Mouse (Mus musculus) midbrain, embryonic 14.5 days (tissue): ENCODE results near the gene Phactr2. TPM values are rescaled to one million over a fixed set of nuclear protein-coding genes. Genes with fewer than 3 reads are reported as not detected.

Experiments used
- ATAC-seq: fragments of 200-750 bp; cut with Nextera tagmentation; 2 replicates; pipeline ENCODE4 v1.8.0; 2017; ENCODE audit warnings: moderate number of reproducible peaks, moderate library complexity; ENCODE audit not compliant: low FRiP score, low TSS enrichment
- DNase-seq: peaks from one replicate; pipeline ENCODE4 v3.0.0-alpha.2; 2015
- H3K27ac ChIP-seq: fragments of 300-500 bp; sonication (generic); replicated peaks from 2 replicates; pipeline ENCODE4 v1.5.1; 2014; ENCODE audit warnings: mild to moderate bottlenecking, low read depth, low read length, moderate library complexity
- H3K27me3 ChIP-seq: fragments of 300-500 bp; sonication (generic); 2 replicates; pipeline ENCODE4 v1.6.1; 2014; ENCODE audit warnings: low read length, control low read depth, mixed read lengths; ENCODE audit not compliant: control insufficient read depth, insufficient read depth
- H3K36me3 ChIP-seq: fragments of 300-500 bp; sonication (generic); 2 replicates; pipeline ENCODE4 v1.6.1; 2014; ENCODE audit warnings: low read length, control low read depth; ENCODE audit not compliant: control insufficient read depth, insufficient read depth
- H3K4me1 ChIP-seq: fragments of 300-500 bp; sonication (generic); 2 replicates; pipeline ENCODE4 v1.6.1; 2014; ENCODE audit warnings: mild to moderate bottlenecking, antibody characterized with exemption, low read length, control low read depth; ENCODE audit not compliant: control insufficient read depth, insufficient read depth
- H3K4me2 ChIP-seq: fragments of 300-500 bp; sonication (generic); 2 replicates; pipeline ENCODE4 v1.6.1; 2014; ENCODE audit warnings: mild to moderate bottlenecking, low read length, moderate library complexity
- H3K4me3 ChIP-seq: fragments of 300-500 bp; sonication (generic); replicated peaks from 2 replicates; pipeline ENCODE4 v1.5.1; 2014; ENCODE audit warnings: low read depth, low read length
- H3K9ac ChIP-seq: fragments of 300-500 bp; sonication (generic); replicated peaks from 2 replicates; pipeline ENCODE4 v1.6.1; 2014; ENCODE audit warnings: mild to moderate bottlenecking, low read length, moderate library complexity
- H3K9me3 ChIP-seq: fragments of 300-500 bp; sonication (generic); 2 replicates; pipeline ENCODE4 v1.6.1; 2016; ENCODE audit warnings: low read length, control low read depth, mixed read lengths; ENCODE audit not compliant: control insufficient read depth
- WGBS: fragments of 180-500 bp; shearing (Covaris S2); extraction: QIAGEN DNeasy Blood & Tissue Kit; methylation state at CpG from one replicate; pipeline ENCODE4 v1.1.7; 2014; 5-methylcytosine and 5-hydroxymethylcytosine counted together
- polyA plus RNA-seq: library from polyadenylated mRNA; unstranded; fragments of >200 nt; fragmentation: Nextera tagmentation; extraction: Ambion mirVana; gene quantifications from 2 replicates; pipeline ENCODE4 v1.2.1, GENCODE M21; 2014

Gene Phactr2
- polyA plus RNA-seq, 1 experiment from 2014 or later, result 6.3 TPM

DNA sequence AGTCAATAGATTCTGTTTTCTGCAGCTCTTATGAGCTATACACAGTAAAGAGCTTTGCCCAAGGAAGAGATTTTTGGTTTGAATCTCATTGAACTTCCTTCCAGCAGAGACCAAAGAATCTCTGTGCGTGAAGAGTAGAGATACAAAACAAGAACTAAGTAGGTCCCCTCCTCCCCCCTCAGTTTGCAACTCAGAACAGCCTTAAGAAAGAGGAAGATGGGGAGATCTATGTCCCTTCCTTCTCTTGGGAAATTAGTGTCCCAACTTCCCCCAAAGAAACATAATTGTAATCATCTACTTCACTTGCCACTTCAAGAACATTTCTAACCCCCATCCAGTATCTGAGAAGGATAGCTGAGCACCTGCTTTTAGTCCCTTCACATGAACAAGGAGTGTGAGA, 200.5 kb downstream of the Phactr2 start:
- Histone ChIP-seq H3K9ac (no peak overlapping the region), H3K9me3 (no peaks in the 10 kb centered on the region), H3K36me3 (no peaks in the 10 kb centered on the region), H3K27me3 (no peaks in the 10 kb centered on the region), H3K4me3 (no peak overlapping the region), H3K27ac (no peak overlapping the region), H3K4me2 (no peak overlapping the region), H3K4me1 (no peaks in the 10 kb centered on the region)
- 83% methylated on average over 1 of the region's 1 CpGs for WGBS
- DNase-seq, result no peak
- no peak for ATAC-seq

DNA sequence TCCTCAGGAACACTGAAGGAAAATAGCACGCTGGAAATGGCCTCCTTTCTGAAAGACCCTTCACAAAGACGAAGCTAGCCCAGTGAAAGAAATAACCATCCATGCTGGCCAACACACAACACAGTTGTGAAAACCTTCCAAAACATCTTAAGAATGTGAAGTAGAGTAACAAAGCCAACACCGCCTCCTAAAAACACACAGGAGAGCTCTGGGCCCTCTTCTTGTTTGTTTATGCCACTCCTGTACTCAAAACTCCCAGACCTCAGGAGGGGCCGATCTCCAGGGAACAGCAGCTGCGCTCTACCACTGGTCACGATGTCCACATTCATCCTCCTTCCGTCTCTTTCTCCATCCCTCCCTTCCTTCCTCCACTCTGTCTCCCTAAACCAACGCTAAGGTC, 202.5 kb downstream of the Phactr2 start:
- DNase-seq (no peak), ATAC-seq (no peak)
- no peak overlapping the region for H3K27ac ChIP-seq
- no peak overlapping the region for H3K9ac ChIP-seq
- H3K4me1 ChIP-seq, result no peaks in the 10 kb centered on the region
- no peaks in the 10 kb centered on the region for H3K36me3 ChIP-seq
- no peaks in the 10 kb centered on the region for H3K27me3 ChIP-seq
- H3K4me2 ChIP-seq, result no peak overlapping the region
- no peak overlapping the region for H3K4me3 ChIP-seq
- no peaks in the 10 kb centered on the region for H3K9me3 ChIP-seq
- 94% methylated on average over 8 of the region's 8 CpGs for WGBS

DNA sequence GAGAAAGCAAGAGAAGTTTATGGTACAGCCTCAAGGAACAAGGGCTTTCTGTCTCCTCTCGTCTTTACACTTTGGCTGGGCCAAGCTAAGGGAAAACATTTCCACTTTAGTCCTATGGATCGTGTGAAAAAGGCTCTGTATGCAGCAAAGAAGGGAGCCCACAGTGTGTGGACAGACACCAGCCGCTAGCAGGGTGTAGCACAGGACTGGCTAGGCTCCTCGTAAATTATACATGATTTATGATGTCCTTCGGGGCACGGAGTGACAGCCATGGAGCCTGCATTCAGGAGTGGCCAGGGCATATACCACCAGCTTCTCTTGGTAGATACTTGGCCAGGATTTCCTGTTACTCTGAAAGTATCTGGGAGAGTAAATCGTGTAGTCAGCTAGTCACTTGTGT, 203.1 kb downstream of the Phactr2 start:
- Histone ChIP-seq H3K4me2 (no peak overlapping the region), H3K36me3 (no peaks in the 10 kb centered on the region), H3K9me3 (no peaks in the 10 kb centered on the region), H3K4me1 (no peaks in the 10 kb centered on the region), H3K27me3 (no peaks in the 10 kb centered on the region), H3K27ac (no peak overlapping the region), H3K9ac (no peak overlapping the region), H3K4me3 (no peak overlapping the region)
- DNase-seq (no peak), ATAC-seq (no peak)
- 87% methylated on average over 7 of the region's 7 CpGs for WGBS

DNA sequence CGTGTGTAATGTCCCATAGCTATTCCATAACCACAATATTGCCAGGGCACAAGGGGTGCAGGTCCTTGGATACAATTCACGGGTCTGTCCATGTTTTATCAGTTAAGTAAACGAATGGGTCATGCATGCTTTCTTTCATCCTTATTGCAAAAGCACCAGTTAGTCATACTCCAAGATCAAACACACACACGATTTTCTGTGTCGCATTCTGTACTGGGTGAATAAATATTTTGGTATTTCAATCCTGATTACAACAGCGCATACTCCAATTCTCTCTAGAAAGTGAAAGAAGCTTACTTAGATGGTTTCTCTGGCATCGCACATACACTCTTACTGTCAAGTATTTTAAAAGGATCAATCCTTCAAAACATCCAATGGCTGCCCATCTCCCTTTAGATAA, 203.9 kb downstream of the Phactr2 start:
- no peaks in the 10 kb centered on the region for H3K4me1 ChIP-seq
- H3K27me3 ChIP-seq, result no peaks in the 10 kb centered on the region
- no peak overlapping the region for H3K27ac ChIP-seq
- no peak overlapping the region for H3K9ac ChIP-seq
- H3K4me2 ChIP-seq, result no peak overlapping the region
- 91% methylated on average over 7 of the region's 7 CpGs for WGBS
- no peaks in the 10 kb centered on the region for H3K9me3 ChIP-seq
- DNase-seq (no peak), ATAC-seq (no peak)
- no peak overlapping the region for H3K4me3 ChIP-seq
- no peaks in the 10 kb centered on the region for H3K36me3 ChIP-seq

DNA sequence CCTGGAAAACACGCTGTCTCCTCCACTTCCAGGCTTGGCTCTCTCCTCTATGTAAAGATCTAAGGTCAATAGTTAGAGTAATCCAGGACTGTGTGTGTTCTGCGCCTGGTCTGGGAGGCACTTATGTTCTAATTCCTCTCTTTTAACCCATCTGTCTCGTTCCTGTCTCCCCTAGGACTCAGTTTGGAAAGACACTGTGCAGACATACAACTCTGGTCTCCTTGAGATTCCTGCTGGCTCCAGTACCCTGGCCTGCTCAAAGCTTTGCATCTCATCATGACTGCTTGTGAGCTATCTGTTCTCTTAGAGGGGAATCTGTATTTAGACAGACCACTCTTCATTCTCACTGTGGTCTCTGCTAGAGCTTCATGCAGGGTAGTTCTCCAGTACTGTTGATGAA, 215.0 kb downstream of the Phactr2 start:
- Histone ChIP-seq H3K9me3 (no peaks in the 10 kb centered on the region), H3K4me3 (no peak overlapping the region), H3K9ac (no peak overlapping the region), H3K36me3 (no peaks in the 10 kb centered on the region), H3K4me2 (no peak overlapping the region), H3K4me1 (no peaks in the 10 kb centered on the region), H3K27me3 (no peaks in the 10 kb centered on the region), H3K27ac (no peak overlapping the region)
- DNase-seq (no peak), ATAC-seq (no peak)
- 91% methylated on average over 3 of the region's 3 CpGs for WGBS

DNA sequence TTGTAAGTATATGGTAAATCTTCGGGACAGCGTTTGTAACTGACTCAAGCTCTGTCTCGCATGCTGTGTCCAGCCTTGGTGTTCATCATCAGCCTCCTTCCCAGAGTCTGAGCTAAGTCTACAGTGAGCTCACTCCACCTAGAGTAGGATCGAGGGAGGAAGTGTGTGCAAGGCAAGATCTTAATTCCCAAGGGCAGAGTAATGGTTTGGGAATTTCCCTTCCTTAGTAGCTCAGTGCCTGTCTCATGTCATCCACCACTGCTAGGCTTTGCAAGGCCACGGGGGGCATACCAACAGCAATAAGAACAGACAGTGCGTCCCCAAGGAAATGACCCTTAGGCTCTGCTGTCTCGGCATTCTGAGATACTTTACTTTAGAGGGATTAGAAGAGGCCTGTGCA, 218.0 kb downstream of the Phactr2 start:
- Histone ChIP-seq H3K9ac (no peak overlapping the region), H3K36me3 (no peaks in the 10 kb centered on the region), H3K27ac (no peak overlapping the region), H3K4me1 (no peaks in the 10 kb centered on the region), H3K27me3 (no peaks in the 10 kb centered on the region), H3K4me2 (no peak overlapping the region), H3K4me3 (no peak overlapping the region), H3K9me3 (no peaks in the 10 kb centered on the region)
- no peak for ATAC-seq
- 63% methylated on average over 7 of the region's 7 CpGs for WGBS
- no peak for DNase-seq

DNA sequence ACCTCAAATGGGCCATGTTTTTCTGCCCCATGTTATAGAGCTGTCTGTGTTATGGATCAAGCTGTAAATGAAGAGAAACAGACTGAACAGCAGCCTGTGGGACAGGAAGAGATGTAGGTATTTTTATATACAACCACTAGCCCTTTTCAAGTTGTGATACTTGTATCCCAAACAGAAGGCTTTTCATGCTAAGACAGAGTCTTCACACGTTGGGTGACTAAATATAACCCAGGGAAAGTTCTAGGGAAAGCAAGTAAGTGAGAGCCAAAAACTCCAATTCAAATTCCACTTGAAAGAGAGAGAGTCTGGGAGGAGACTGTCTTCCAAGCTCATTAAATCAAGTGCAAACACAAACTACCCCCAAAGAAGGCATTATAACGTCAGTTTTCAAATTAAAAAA, 223.9 kb downstream of the Phactr2 start:
- H3K9me3 ChIP-seq, result no peaks in the 10 kb centered on the region
- no peaks in the 10 kb centered on the region for H3K27me3 ChIP-seq
- 75% methylated on average over 2 of the region's 2 CpGs for WGBS
- DNase-seq (no peak), ATAC-seq (no peak)
- no peak overlapping the region for H3K4me3 ChIP-seq
- H3K27ac ChIP-seq, result no peak overlapping the region
- no peaks in the 10 kb centered on the region for H3K4me1 ChIP-seq
- H3K4me2 ChIP-seq, result no peak overlapping the region
- no peaks in the 10 kb centered on the region for H3K36me3 ChIP-seq
- no peak overlapping the region for H3K9ac ChIP-seq

DNA sequence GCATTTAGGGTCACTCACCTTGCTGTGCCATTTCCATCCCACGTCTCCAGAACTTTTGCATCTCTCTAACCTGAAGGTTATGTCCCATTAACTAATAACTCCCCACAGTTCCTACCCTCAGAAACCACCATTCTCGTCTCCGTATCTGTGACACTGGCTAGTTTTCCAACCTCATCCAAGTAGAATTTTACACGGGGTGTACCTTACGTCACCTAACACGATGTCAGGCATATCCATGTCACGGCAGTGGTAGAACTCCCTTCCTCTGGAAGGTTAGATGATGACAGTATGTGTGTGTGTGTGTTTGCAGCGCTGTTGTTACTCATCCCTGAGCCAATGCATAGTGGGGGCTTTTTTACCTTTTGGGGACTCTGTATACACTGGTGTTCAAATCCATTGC, 225.1 kb downstream of the Phactr2 start:
- H3K9ac ChIP-seq, result no peak overlapping the region
- H3K27me3 ChIP-seq, result no peaks in the 10 kb centered on the region
- H3K4me1 ChIP-seq, result no peaks in the 10 kb centered on the region
- WGBS, result 92% methylated on average over 8 of the region's 8 CpGs
- H3K4me2 ChIP-seq, result no peak overlapping the region
- no peaks in the 10 kb centered on the region for H3K36me3 ChIP-seq
- DNase-seq (no peak), ATAC-seq (no peak)
- H3K4me3 ChIP-seq, result no peak overlapping the region
- H3K9me3 ChIP-seq, result no peaks in the 10 kb centered on the region
- H3K27ac ChIP-seq, result no peak overlapping the region

DNA sequence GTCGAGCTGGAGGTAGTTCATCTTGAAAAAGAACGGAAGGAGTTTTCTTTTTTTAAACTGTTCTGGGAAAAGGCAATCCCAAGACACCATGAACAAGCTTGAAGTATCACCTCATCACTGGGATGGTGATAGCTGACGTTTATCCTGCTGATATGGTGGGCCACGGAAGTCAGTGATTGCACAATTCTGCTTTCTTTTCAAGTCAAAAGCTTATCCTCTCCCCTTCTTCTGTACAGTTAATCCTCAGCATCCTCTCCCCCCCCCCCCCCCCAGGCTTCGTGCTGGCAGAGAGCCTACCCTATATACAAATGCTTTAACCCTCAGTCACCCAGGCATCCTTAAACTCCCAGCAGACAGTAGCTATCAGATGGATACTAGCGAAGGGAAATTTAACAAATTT, 228.5 kb downstream of the Phactr2 start:
- Histone ChIP-seq H3K36me3 (no peaks in the 10 kb centered on the region), H3K27ac (no peak overlapping the region), H3K4me1 (no peaks in the 10 kb centered on the region), H3K4me2 (no peak overlapping the region), H3K4me3 (no peak overlapping the region), H3K27me3 (no peaks in the 10 kb centered on the region), H3K9me3 (no peaks in the 10 kb centered on the region), H3K9ac (no peak overlapping the region)
- DNase-seq (no peak), ATAC-seq (no peak)
- 53% methylated on average over 6 of the region's 6 CpGs for WGBS
